Mouse (Mus musculus): Measurements from ENCODE around the gene Ikzf3. TPM values are rescaled to one million over a fixed set of nuclear protein-coding genes. Genes with fewer than 3 reads are reported as not detected.

Ikzf3 gene
- polyA plus RNA-seq, 1 experiment from 2014 or later = 0.73 TPM

DNA sequence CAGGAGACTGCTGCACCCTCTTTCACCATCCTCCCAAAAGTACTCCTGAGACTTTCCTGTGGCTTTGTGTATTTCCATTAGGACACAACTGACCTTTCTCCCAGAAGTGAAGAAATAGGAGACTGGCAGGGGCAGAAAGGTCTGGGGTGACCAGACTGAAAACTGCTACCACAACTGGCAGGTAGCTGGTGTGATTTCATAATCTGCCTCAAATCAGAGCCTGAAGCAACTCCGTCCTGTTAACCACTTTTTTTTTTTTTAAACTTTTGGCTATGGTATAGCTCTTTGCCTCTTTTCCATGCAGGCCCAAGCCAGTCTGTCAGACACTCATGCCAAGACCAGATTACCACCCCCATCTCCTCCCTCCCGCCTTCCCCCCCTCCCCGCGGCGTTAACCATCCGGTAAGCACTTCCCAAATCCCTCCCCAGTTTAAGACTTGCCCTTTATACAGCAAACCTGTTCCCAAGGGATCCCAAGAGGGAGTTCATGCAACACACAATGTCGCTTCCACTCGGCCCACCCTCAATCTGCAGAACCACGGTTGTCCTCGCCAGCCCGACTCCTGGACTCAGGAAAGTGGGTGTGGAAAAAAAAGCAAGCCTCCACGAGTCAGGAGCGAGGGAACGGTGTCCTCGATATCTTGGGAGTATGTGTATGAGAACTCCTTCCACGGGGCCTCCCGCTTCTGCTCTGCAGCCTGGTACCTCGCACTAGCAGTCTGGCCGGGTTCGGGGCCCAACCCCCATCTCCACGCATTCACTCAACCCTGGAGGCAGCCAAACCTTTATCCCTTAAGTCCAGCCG is 40.5 kb upstream of the Ikzf3 start:
- 1% methylated on average over 22 of the region's 22 CpGs for WGBS
- peak overlapping the region; percentile 71 for H3K4me2 ChIP-seq (replicated peaks; ENCODE audit: low read depth, low read length)
- H3K4me1 ChIP-seq (ENCODE audit: control insufficient read depth, insufficient read depth, low read length) = peaks cover 27% of the 10 kb centered on the region

DNA sequence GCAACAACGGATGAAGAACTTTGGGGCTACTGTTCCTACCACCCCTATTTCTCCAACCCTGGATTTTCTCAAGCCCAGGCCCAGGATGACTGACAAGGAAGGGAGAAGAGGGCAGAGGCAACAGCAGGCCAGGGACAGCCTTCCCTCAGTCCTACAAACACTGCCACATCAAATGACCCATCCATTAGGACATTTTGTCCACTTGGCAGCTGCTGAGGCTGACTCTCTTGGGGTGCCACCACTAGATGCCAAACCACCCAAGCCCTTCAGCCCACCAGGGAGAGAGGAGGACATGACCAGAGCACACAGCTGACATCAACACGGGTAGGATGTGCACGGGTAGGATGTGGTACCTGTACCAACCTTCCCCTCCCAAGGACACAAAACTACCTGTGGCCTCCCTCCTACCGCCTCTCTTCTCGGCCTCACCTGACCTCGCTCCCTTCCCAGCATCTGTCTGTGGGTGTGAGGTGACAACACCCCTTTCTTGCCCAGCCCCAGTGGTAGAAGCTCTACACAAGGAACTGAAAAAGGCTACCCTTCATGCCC is 38.9 kb upstream of the Ikzf3 start:
- Histone ChIP-seq H3K36me3 (ENCODE audit: control insufficient read depth, insufficient read depth, low read length) (peaks cover 23% of the 10 kb centered on the region), H3K4me3 (ENCODE audit: low read length) (no peak overlapping the region), H3K4me2 (replicated peaks; ENCODE audit: low read depth, low read length) (no peak overlapping the region), H3K27ac (ENCODE audit: low read depth, low read length) (no peak overlapping the region), H3K27me3 (ENCODE audit: control insufficient read depth, insufficient read depth, low read length) (no peaks in the 10 kb centered on the region), H3K9ac (ENCODE audit: low read depth, low read length) (no peak overlapping the region), H3K9me3 (ENCODE audit: control insufficient read depth, low read length) (no peaks in the 10 kb centered on the region), H3K4me1 (ENCODE audit: control insufficient read depth, insufficient read depth, low read length) (peaks cover 27% of the 10 kb centered on the region)
- WGBS = 92% methylated on average over 6 of the region's 6 CpGs
- ATAC-seq (ENCODE audit: low FRiP score, low TSS enrichment) = no peak

More for the DNA sequence above, 40.5 kb upstream of the Ikzf3 start:
- Histone ChIP-seq H3K9me3 (ENCODE audit: control insufficient read depth, low read length) (no peaks in the 10 kb centered on the region), H3K9ac (ENCODE audit: low read depth, low read length) (peak overlapping the region; percentile 85), H3K27me3 (ENCODE audit: control insufficient read depth, insufficient read depth, low read length) (no peaks in the 10 kb centered on the region), H3K27ac (ENCODE audit: low read depth, low read length) (peak overlapping the region; percentile 76; the same call in 1 of the 2 replicates), H3K4me3 (ENCODE audit: low read length) (peak overlapping the region; percentile 92), H3K36me3 (ENCODE audit: control insufficient read depth, insufficient read depth, low read length) (peaks cover 18% of the 10 kb centered on the region)
- peak; percentile 18; the same call in 1 of the 2 replicates for ATAC-seq (ENCODE audit: low FRiP score, low TSS enrichment)

DNA sequence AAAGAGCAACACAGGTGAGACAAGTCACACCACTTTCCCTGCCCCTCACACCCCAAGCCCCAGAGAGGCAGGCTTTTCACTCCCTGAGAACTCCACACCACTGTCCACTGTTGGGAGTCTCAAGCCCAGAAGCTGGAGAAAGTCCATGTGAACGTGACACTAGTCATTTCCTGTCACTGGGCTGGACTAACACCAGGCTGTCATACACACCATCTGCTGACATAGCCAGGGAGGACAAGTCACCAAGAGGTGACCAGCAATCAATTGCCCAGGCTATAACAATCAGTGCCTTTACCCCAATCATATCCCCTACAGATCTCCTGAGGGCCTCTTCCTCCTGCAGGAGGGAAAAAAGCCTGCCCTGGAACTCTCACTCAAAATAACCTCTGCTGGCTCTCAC is 38.3 kb upstream of the Ikzf3 start:
- Histone ChIP-seq H3K36me3 (ENCODE audit: control insufficient read depth, insufficient read depth, low read length) (peaks cover 23% of the 10 kb centered on the region), H3K9ac (ENCODE audit: low read depth, low read length) (no peak overlapping the region), H3K27ac (ENCODE audit: low read depth, low read length) (no peak overlapping the region), H3K4me1 (ENCODE audit: control insufficient read depth, insufficient read depth, low read length) (peaks cover 27% of the 10 kb centered on the region), H3K27me3 (ENCODE audit: control insufficient read depth, insufficient read depth, low read length) (no peaks in the 10 kb centered on the region), H3K4me2 (replicated peaks; ENCODE audit: low read depth, low read length) (no peak overlapping the region), H3K9me3 (ENCODE audit: control insufficient read depth, low read length) (no peaks in the 10 kb centered on the region), H3K4me3 (ENCODE audit: low read length) (no peak overlapping the region)
- no peak for ATAC-seq (ENCODE audit: low FRiP score, low TSS enrichment)
- WGBS = 19% methylated on average over 1 of the region's 1 CpGs

DNA sequence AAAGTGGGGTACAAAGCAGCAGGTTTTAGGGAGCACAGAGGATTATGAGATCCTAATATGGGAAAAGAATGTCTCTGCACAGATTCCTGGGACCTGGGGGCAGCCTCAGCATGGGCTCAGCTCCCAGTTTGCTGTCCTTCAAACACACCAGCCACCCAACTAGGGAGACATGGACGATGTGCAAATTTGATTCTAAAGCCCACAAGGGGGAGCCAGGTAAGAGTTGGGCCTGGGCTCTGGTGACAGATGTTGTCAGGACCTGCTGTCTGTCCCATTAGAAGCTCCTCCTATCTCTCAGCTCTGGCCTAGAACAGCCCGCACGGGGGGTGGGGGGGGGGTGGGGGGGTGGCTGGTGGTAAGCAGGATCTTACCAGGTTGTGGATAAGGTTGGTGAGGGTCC is 37.7 kb upstream of the Ikzf3 start:
- Histone ChIP-seq H3K27me3 (ENCODE audit: control insufficient read depth, insufficient read depth, low read length) (no peaks in the 10 kb centered on the region), H3K9ac (ENCODE audit: low read depth, low read length) (no peak overlapping the region), H3K27ac (ENCODE audit: low read depth, low read length) (no peak overlapping the region), H3K36me3 (ENCODE audit: control insufficient read depth, insufficient read depth, low read length) (peaks cover 23% of the 10 kb centered on the region), H3K4me1 (ENCODE audit: control insufficient read depth, insufficient read depth, low read length) (peaks cover 24% of the 10 kb centered on the region), H3K9me3 (ENCODE audit: control insufficient read depth, low read length) (no peaks in the 10 kb centered on the region), H3K4me2 (replicated peaks; ENCODE audit: low read depth, low read length) (no peak overlapping the region), H3K4me3 (ENCODE audit: low read length) (no peak overlapping the region)
- 28% methylated on average over 3 of the region's 3 CpGs for WGBS
- no peak for ATAC-seq (ENCODE audit: low FRiP score, low TSS enrichment)

DNA sequence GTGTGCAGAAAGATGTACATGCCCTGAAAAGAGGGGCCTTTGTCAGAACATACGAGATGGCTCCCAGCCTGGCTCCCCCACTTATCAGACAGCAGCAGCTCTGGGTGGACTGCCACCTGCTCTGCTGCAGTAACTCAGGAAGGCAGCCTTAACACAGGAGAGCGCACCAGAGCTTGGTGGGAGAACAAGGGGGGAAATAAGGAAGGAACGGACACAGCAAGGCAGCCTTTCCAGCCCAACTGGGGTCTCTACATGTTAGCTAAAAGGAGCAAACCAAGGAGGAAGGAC is 37.4 kb upstream of the Ikzf3 start:
- WGBS = 94% methylated on average over 3 of the region's 3 CpGs
- no peak overlapping the region for H3K4me3 ChIP-seq (ENCODE audit: low read length)
- no peaks in the 10 kb centered on the region for H3K27me3 ChIP-seq (ENCODE audit: control insufficient read depth, insufficient read depth, low read length)
- H3K4me2 ChIP-seq (replicated peaks; ENCODE audit: low read depth, low read length) = no peak overlapping the region
- no peak overlapping the region for H3K9ac ChIP-seq (ENCODE audit: low read depth, low read length)
- H3K4me1 ChIP-seq (ENCODE audit: control insufficient read depth, insufficient read depth, low read length) = peaks cover 21% of the 10 kb centered on the region
- no peak overlapping the region for H3K27ac ChIP-seq (ENCODE audit: low read depth, low read length)
- no peaks in the 10 kb centered on the region for H3K9me3 ChIP-seq (ENCODE audit: control insufficient read depth, low read length)
- no peak for ATAC-seq (ENCODE audit: low FRiP score, low TSS enrichment)
- H3K36me3 ChIP-seq (ENCODE audit: control insufficient read depth, insufficient read depth, low read length) = peaks cover 23% of the 10 kb centered on the region

DNA sequence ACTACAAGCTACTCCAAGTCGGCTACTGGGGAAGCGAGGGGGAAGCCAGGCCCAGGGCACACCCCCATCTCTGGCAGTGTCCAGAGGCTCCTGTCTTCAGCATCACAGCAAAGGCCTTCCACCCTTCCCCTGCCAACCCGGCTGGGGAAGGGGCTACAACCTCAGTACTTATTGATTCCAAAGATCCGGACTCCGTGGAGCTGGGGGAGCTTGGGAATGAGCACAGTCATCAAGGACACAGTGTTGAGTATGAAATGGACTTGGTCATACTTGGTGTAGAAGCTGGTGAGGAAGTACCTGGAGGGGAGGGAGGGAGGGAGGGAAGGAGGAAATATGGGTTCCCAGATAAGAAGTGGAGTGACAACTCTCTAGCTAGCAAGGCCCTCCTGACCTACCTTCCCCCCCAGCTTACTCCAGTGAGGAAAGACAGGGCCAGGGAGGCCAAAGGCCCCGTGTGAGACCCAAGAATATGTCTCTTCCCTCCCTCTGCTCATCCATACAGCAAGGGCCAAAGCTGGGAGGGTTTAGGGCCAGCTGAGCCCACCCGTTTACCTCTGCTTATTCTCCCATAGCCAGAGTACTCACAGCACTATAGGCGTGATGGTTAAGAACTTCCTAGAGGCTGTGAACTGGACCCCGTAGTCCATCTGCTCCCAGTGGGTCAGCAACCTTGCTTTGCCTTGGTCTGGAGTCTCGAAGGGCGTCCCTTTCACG is 36.9 kb upstream of the Ikzf3 start:
- no peak overlapping the region for H3K27ac ChIP-seq (ENCODE audit: low read depth, low read length)
- no peak overlapping the region for H3K4me3 ChIP-seq (ENCODE audit: low read length)
- H3K36me3 ChIP-seq (ENCODE audit: control insufficient read depth, insufficient read depth, low read length) = peaks cover 23% of the 10 kb centered on the region
- no peak for ATAC-seq (ENCODE audit: low FRiP score, low TSS enrichment)
- WGBS = 90% methylated on average over 12 of the region's 12 CpGs
- H3K9ac ChIP-seq (ENCODE audit: low read depth, low read length) = no peak overlapping the region
- no peaks in the 10 kb centered on the region for H3K27me3 ChIP-seq (ENCODE audit: control insufficient read depth, insufficient read depth, low read length)
- H3K4me1 ChIP-seq (ENCODE audit: control insufficient read depth, insufficient read depth, low read length) = peaks cover 16% of the 10 kb centered on the region
- no peak overlapping the region for H3K4me2 ChIP-seq (replicated peaks; ENCODE audit: low read depth, low read length)
- no peaks in the 10 kb centered on the region for H3K9me3 ChIP-seq (ENCODE audit: control insufficient read depth, low read length)

DNA sequence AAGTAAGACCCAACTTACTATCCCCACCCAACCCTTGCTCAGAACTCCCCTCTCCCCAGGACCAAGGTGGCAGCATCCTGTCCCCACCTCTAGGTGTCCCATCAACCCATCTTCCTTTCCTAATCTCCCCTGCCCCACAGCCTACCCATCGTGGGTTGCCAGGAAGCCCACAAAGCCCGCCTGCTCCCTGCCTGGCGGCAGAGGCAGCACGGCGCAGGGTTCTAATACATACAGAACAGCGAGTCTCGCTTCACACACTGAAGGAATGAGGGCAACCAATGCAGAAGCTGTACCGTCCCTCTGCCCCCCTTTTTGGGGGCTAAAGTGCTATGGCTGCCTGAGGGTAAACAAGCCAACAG is 36.2 kb upstream of the Ikzf3 start:
- Histone ChIP-seq H3K4me1 (ENCODE audit: control insufficient read depth, insufficient read depth, low read length) (peaks cover 11% of the 10 kb centered on the region), H3K36me3 (ENCODE audit: control insufficient read depth, insufficient read depth, low read length) (peaks cover 23% of the 10 kb centered on the region), H3K4me2 (replicated peaks; ENCODE audit: low read depth, low read length) (no peak overlapping the region), H3K9ac (ENCODE audit: low read depth, low read length) (no peak overlapping the region), H3K27me3 (ENCODE audit: control insufficient read depth, insufficient read depth, low read length) (no peaks in the 10 kb centered on the region), H3K9me3 (ENCODE audit: control insufficient read depth, low read length) (no peaks in the 10 kb centered on the region), H3K4me3 (ENCODE audit: low read length) (no peak overlapping the region), H3K27ac (ENCODE audit: low read depth, low read length) (no peak overlapping the region)
- no peak for ATAC-seq (ENCODE audit: low FRiP score, low TSS enrichment)
- 90% methylated on average over 8 of the region's 8 CpGs for WGBS

DNA sequence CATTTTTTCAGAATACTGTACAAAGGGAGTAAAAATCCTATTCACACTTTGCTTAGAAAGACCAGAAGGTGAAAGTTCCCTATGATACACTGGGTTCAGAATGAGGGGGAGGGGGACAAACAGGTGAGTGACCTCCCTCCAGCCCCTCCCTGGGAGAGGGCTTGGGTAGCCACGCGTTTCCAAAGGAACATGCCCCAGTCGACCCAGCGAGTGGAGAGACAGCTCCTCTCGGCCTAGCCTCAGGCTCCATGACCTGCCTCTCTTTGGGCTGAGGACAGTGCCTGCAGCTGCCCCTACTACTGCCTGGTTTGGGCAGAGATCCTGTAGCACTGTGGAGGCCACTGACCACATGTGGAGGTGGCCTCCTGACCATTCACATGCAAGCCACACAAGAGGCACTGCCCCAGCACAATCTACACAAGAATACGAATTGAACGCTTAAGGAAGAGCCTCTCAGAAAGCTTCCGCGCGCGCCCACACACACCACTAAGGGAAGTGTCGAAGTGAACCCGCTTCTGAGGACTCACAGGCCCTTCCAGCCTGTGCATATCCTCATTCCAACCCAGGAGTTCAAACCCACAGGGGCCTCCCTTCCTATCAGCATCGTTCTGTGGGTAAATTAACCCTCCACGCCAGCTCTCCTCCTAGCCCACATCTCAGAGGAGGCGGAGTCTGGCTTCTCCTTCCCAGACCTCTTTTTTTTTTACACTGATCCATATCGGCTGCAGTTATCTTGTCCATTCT is 35.6 kb upstream of the Ikzf3 start:
- Histone ChIP-seq H3K4me2 (replicated peaks; ENCODE audit: low read depth, low read length) (no peak overlapping the region), H3K36me3 (ENCODE audit: control insufficient read depth, insufficient read depth, low read length) (peaks cover 23% of the 10 kb centered on the region), H3K9me3 (ENCODE audit: control insufficient read depth, low read length) (no peaks in the 10 kb centered on the region), H3K27ac (ENCODE audit: low read depth, low read length) (no peak overlapping the region), H3K4me3 (ENCODE audit: low read length) (no peak overlapping the region), H3K4me1 (ENCODE audit: control insufficient read depth, insufficient read depth, low read length) (peaks cover 11% of the 10 kb centered on the region), H3K27me3 (ENCODE audit: control insufficient read depth, insufficient read depth, low read length) (no peaks in the 10 kb centered on the region), H3K9ac (ENCODE audit: low read depth, low read length) (no peak overlapping the region)
- no peak for ATAC-seq (ENCODE audit: low FRiP score, low TSS enrichment)
- WGBS = 73% methylated on average over 17 of the region's 17 CpGs

Measured in kidney, embryonic 14.5 days (tissue).